Mouse (Mus musculus): ENCODE results near the gene Cym. TPM values are rescaled to one million over a fixed set of nuclear protein-coding genes. Genes with fewer than 3 reads are reported as not detected.

Cym gene
- 0.07 and 1.3 TPM in 2 replicates for polyA plus RNA-seq (2015; fragmentation: Nextera tagmentation; extraction: Ambion mirVana)

- Histone ChIP-seq H3K36me3 (replicated peaks) (no peaks in the 10 kb centered on the region), H3K9me3 (replicated peaks) (no peaks in the 10 kb centered on the region), H3K4me2 (no peak within 1 kb of the TSS), H3K4me1 (replicated peaks) (no peaks in the 10 kb centered on the region), H3K27ac (replicated peaks) (no peak within 1 kb of the TSS), H3K9ac (no peak within 1 kb of the TSS), H3K27me3 (no peaks in the 10 kb centered on the region), H3K4me3 (replicated peaks) (no peak within 1 kb of the TSS)
- 56% methylated on average over 10 of the region's 10 CpGs for WGBS (ENCODE audit: insufficient replicate concordance)
- no peak for ATAC-seq (ENCODE audit: insufficient read depth)
Measured at GRCm38 (mm10) chr3:107221608-107222007, at the start of gene Cym. TSS of gene Cym (minus strand) at chr3:107221732.

GRCm38 (mm10) chr3:107266814-107267345, 45.3 kb upstream of the Cym start:
- H3K9me3 ChIP-seq (replicated peaks), result no peaks in the 10 kb centered on the region
- no peaks in the 10 kb centered on the region for H3K36me3 ChIP-seq (replicated peaks)
- no peak overlapping the region for H3K4me3 ChIP-seq (replicated peaks)
- no peak for ATAC-seq (ENCODE audit: insufficient read depth)
- H3K4me2 ChIP-seq, result no peak overlapping the region
- H3K27ac ChIP-seq (replicated peaks), result no peak overlapping the region
- no peak overlapping the region for H3K9ac ChIP-seq
- no peaks in the 10 kb centered on the region for H3K4me1 ChIP-seq (replicated peaks)
- H3K27me3 ChIP-seq, result no peaks in the 10 kb centered on the region
- 64% methylated on average over 2 of the region's 2 CpGs for WGBS (ENCODE audit: insufficient replicate concordance)

GRCm38 (mm10) chr3:107261851-107262165, 40.3 kb upstream of the Cym start:
- no peak for ATAC-seq (ENCODE audit: insufficient read depth)
- Histone ChIP-seq H3K4me2 (no peak overlapping the region), H3K4me3 (replicated peaks) (no peak overlapping the region), H3K27ac (replicated peaks) (no peak overlapping the region), H3K9ac (no peak overlapping the region), H3K36me3 (replicated peaks) (no peaks in the 10 kb centered on the region), H3K4me1 (replicated peaks) (no peaks in the 10 kb centered on the region), H3K9me3 (replicated peaks) (no peaks in the 10 kb centered on the region), H3K27me3 (no peaks in the 10 kb centered on the region)
- 54% methylated on average over 7 of the region's 7 CpGs for WGBS (ENCODE audit: insufficient replicate concordance)

- no peak overlapping the region for H3K9ac ChIP-seq
- H3K27me3 ChIP-seq, result no peaks in the 10 kb centered on the region
- no peaks in the 10 kb centered on the region for H3K9me3 ChIP-seq (replicated peaks)
- H3K4me3 ChIP-seq (replicated peaks), result no peak overlapping the region
- H3K36me3 ChIP-seq (replicated peaks), result no peaks in the 10 kb centered on the region
- H3K27ac ChIP-seq (replicated peaks), result no peak overlapping the region
- no peaks in the 10 kb centered on the region for H3K4me1 ChIP-seq (replicated peaks)
- WGBS (ENCODE audit: insufficient replicate concordance), result 41% methylated on average over 8 of the region's 8 CpGs
- no peak overlapping the region for H3K4me2 ChIP-seq
- ATAC-seq (ENCODE audit: insufficient read depth), result no peak
Measured at GRCm38 (mm10) chr3:107260956-107261850, 39.7 kb upstream of the Cym start.

- no peak overlapping the region for H3K9ac ChIP-seq
- no peaks in the 10 kb centered on the region for H3K36me3 ChIP-seq (replicated peaks)
- H3K4me2 ChIP-seq, result no peak overlapping the region
- no peaks in the 10 kb centered on the region for H3K9me3 ChIP-seq (replicated peaks)
- H3K27ac ChIP-seq (replicated peaks), result no peak overlapping the region
- H3K27me3 ChIP-seq, result no peaks in the 10 kb centered on the region
- no peak for ATAC-seq (ENCODE audit: insufficient read depth)
- no peak overlapping the region for H3K4me3 ChIP-seq (replicated peaks)
- 34% methylated on average over 5 of the region's 5 CpGs for WGBS (ENCODE audit: insufficient replicate concordance)
- no peaks in the 10 kb centered on the region for H3K4me1 ChIP-seq (replicated peaks)
Measured at GRCm38 (mm10) chr3:107257924-107258323, 36.4 kb upstream of the Cym start.

- ATAC-seq (ENCODE audit: insufficient read depth), result no peak
- Histone ChIP-seq H3K27me3 (no peaks in the 10 kb centered on the region), H3K9me3 (replicated peaks) (no peaks in the 10 kb centered on the region), H3K36me3 (replicated peaks) (no peaks in the 10 kb centered on the region), H3K27ac (replicated peaks) (no peak overlapping the region), H3K4me2 (no peak overlapping the region), H3K4me1 (replicated peaks) (no peaks in the 10 kb centered on the region), H3K9ac (no peak overlapping the region), H3K4me3 (replicated peaks) (no peak overlapping the region)
- WGBS (ENCODE audit: insufficient replicate concordance), result 60% methylated on average over 7 of the region's 7 CpGs
Measured at GRCm38 (mm10) chr3:107256724-107257123, 35.2 kb upstream of the Cym start.

GRCm38 (mm10) chr3:107255992-107256391, 34.5 kb upstream of the Cym start:
- no peak for ATAC-seq (ENCODE audit: insufficient read depth)
- H3K4me2 ChIP-seq, result no peak overlapping the region
- no peak overlapping the region for H3K9ac ChIP-seq
- no peaks in the 10 kb centered on the region for H3K27me3 ChIP-seq
- H3K36me3 ChIP-seq (replicated peaks), result no peaks in the 10 kb centered on the region
- WGBS (ENCODE audit: insufficient replicate concordance), result 63% methylated on average over 3 of the region's 3 CpGs
- no peak overlapping the region for H3K4me3 ChIP-seq (replicated peaks)
- H3K4me1 ChIP-seq (replicated peaks), result no peaks in the 10 kb centered on the region
- no peak overlapping the region for H3K27ac ChIP-seq (replicated peaks)
- no peaks in the 10 kb centered on the region for H3K9me3 ChIP-seq (replicated peaks)

- no peaks in the 10 kb centered on the region for H3K27me3 ChIP-seq
- ATAC-seq (ENCODE audit: insufficient read depth), result no peak
- 60% methylated on average over 5 of the region's 5 CpGs for WGBS (ENCODE audit: insufficient replicate concordance)
Measured at GRCm38 (mm10) chr3:107253925-107254324, 32.4 kb upstream of the Cym start.

GRCm38 (mm10) chr3:107252035-107252434, 30.5 kb upstream of the Cym start:
- Histone ChIP-seq H3K4me3 (replicated peaks) (no peak overlapping the region), H3K9me3 (replicated peaks) (no peaks in the 10 kb centered on the region), H3K9ac (no peak overlapping the region), H3K4me1 (replicated peaks) (no peaks in the 10 kb centered on the region), H3K36me3 (replicated peaks) (no peaks in the 10 kb centered on the region), H3K27ac (replicated peaks) (no peak overlapping the region), H3K4me2 (no peak overlapping the region), H3K27me3 (no peaks in the 10 kb centered on the region)
- WGBS (ENCODE audit: insufficient replicate concordance), result 11% methylated on average over 4 of the region's 4 CpGs
- ATAC-seq (ENCODE audit: insufficient read depth), result no peak

More at GRCm38 (mm10) chr3:107253925-107254324, 32.4 kb upstream of the Cym start:
- H3K36me3 ChIP-seq (replicated peaks), result no peaks in the 10 kb centered on the region
- no peaks in the 10 kb centered on the region for H3K4me1 ChIP-seq (replicated peaks)
- no peak overlapping the region for H3K4me2 ChIP-seq
- no peak overlapping the region for H3K4me3 ChIP-seq (replicated peaks)
- no peak overlapping the region for H3K27ac ChIP-seq (replicated peaks)
- H3K9ac ChIP-seq, result no peak overlapping the region
- no peaks in the 10 kb centered on the region for H3K9me3 ChIP-seq (replicated peaks)

- no peak overlapping the region for H3K4me3 ChIP-seq (replicated peaks)
- H3K4me1 ChIP-seq (replicated peaks), result no peaks in the 10 kb centered on the region
- no peak overlapping the region for H3K4me2 ChIP-seq
- no peak for ATAC-seq (ENCODE audit: insufficient read depth)
- 13% methylated on average over 2 of the region's 2 CpGs for WGBS (ENCODE audit: insufficient replicate concordance)
- no peaks in the 10 kb centered on the region for H3K27me3 ChIP-seq
- H3K36me3 ChIP-seq (replicated peaks), result no peaks in the 10 kb centered on the region
- no peak overlapping the region for H3K9ac ChIP-seq
- H3K9me3 ChIP-seq (replicated peaks), result no peaks in the 10 kb centered on the region
- H3K27ac ChIP-seq (replicated peaks), result no peak overlapping the region
Measured at GRCm38 (mm10) chr3:107250320-107250719, 28.8 kb upstream of the Cym start.

GRCm38 (mm10) chr3:107249042-107249441, 27.5 kb upstream of the Cym start:
- ATAC-seq (ENCODE audit: insufficient read depth), result no peak

More at GRCm38 (mm10) chr3:107249042-107249441, 27.5 kb upstream of the Cym start:
- WGBS (ENCODE audit: insufficient replicate concordance), result 42% methylated on average over 3 of the region's 3 CpGs
- no peak overlapping the region for H3K4me3 ChIP-seq (replicated peaks)
- H3K9me3 ChIP-seq (replicated peaks), result no peaks in the 10 kb centered on the region
- H3K4me2 ChIP-seq, result no peak overlapping the region
- no peaks in the 10 kb centered on the region for H3K4me1 ChIP-seq (replicated peaks)
- H3K27ac ChIP-seq (replicated peaks), result no peak overlapping the region
- H3K9ac ChIP-seq, result no peak overlapping the region
- no peaks in the 10 kb centered on the region for H3K36me3 ChIP-seq (replicated peaks)
- H3K27me3 ChIP-seq, result 0 out of 2 replicates have a peak, but pooled peaks cover 3% of the 10 kb centered on the region

Data from liver, embryonic 15.5 days (tissue).